Mouse (Mus musculus) right cerebral cortex, adult 2 months (tissue): ENCODE data around the gene Cog5.

ENCODE experiments used
- DNase-seq, 2 experiments: peaks; one replicate each; pipeline ENCODE4 v3.0.0; 2021 to 2022; ENCODE audit warnings: low spot score in 2 of 2

Gene Cog5

DNA sequence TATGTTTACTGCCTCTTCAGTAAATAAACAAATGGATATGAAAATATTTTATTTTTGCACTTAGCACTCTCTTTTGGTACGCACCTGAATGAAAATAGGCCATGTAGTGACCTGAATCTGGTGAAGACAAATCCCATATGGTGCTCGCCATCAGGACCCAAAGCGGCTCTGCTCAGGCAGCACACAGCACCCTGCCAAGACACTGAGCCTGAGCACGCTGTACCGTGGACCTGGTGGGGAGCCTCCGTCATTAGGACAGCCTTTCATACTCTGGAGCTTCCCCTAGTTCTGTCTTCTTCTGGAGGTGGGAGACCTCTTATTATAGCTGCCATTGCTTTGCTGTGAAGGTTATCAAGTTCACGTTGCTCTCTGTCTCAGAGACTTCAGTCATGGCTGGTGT lies 238.1 kb downstream of the Cog5 start:
- DNase-seq: no peak

GRCm38 (mm10) chr12:31895095-31895734 lies 240.5 kb downstream of the Cog5 start:
- no peak for DNase-seq

DNA sequence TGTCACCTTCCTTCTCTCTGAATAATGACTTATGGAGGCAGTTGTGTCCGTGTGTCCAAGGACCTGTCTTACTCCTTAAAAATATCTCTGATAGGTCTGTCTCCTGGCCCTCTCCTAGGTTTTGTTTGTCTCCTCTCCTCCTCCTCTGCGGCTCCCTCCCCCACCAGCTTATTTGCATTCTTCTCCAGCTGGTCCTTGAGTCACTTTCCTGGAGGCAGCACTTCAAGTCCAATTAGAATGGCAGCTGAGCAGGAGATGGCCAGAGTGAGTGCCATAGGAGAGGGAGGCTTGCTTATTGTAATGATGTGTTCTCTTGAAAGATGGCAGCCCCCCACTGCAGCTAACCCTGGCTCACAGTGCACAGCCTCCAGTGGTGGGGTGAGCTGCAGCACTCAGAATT lies 241.2 kb downstream of the Cog5 start:
- DNase-seq: peak; percentile 74 to 77

- no peak for DNase-seq
Measured at GRCm38 (mm10) chr12:31896295-31896694, 241.6 kb downstream of the Cog5 start.

- DNase-seq: peak in 1 of 2 experiments; percentile 28
Measured at GRCm38 (mm10) chr12:31896986-31897385, 242.3 kb downstream of the Cog5 start.

DNA sequence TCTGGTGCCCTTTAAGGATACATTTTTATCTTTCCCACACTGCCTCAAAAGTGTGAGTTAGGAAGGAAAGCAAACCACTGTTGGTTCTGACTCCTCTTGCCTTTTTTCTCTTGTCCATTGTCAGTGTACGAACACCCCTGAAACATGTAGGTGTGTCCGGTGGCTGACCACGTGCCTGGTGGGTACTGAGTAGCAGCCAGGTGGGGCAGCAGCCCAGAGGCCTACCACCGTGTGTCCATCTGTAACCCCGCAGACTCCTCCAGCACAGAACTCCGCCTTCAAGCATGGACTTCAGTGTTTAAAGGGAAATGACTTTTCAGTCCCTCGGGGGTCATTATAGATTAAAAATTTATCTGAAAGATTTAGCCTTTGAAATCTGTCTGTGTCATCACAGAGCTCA lies 242.8 kb downstream of the Cog5 start:
- DNase-seq: no peak

GRCm38 (mm10) chr12:31900391-31900914 lies 245.8 kb downstream of the Cog5 start:
- DNase-seq: no peak

- DNase-seq: no peak
Measured at GRCm38 (mm10) chr12:31905696-31906551, 251.3 kb downstream of the Cog5 start.

DNA sequence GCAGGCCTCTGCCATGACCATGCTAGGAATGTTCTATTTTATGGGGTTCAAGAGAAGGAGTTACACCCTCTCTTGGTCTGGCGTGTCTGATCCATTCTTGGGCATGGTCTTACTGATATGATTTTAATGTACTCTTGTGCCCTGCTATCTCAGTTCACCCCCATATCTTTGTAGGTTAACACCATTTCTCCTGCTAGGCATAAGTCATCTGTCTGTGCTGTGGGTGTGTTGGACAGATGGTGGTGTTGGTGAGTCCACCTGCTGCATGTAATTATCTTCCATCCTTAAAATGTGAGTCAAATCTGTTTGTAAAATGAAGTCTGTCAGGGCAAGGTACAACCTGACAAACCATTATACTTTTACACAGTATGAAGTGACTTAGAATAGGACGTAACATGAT lies 252.8 kb downstream of the Cog5 start:
- DNase-seq: no peak

DNA sequence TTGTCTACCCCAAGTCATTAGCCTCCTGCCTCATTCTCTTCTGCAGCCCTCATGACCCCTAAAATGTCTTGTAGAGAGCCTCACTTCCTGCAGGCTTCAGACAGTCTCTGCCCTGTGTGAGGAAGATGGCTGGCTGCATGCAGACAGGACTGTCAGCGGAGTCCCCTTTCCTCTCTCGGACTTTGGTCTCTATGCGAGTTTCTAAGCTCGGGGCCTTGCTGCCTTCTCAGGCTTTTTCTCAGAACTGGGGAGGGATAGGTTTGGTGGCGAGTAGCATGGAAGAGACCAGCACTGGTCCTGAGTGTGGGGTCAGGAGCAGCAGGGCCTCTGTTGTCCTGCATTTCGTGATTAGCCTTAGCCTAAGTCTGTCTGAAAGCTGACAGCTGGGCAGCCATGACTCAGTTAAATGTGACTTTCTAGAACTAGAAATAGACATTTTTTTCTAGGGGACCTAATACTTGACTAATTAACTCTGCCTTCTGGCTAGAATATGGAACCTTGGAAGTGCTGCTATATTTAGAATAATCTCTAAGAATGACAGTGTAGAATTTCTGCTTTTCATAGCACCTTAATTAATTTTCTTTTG lies 258.4 kb downstream of the Cog5 start:
- DNase-seq: no peak

DNA sequence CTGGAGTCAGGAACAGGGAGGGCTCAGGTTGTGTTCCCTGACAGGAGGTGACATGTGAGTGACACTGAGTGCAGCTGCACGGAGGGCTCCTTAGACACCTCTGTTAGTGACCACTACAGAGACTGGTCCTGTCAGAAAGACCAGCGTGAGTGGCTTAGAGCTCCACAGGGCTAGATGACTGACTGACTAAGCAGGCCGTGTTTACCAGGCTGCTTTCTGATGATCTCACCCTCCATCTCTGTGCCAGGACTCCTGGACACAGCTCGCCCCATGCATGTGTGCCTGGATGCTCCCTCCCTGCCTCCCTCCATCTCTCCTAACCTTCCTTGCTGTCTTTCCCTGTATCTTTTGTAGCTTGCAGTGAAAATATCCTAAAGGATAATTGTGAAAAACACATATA lies 258.9 kb downstream of the Cog5 start:
- DNase-seq: no peak

DNA sequence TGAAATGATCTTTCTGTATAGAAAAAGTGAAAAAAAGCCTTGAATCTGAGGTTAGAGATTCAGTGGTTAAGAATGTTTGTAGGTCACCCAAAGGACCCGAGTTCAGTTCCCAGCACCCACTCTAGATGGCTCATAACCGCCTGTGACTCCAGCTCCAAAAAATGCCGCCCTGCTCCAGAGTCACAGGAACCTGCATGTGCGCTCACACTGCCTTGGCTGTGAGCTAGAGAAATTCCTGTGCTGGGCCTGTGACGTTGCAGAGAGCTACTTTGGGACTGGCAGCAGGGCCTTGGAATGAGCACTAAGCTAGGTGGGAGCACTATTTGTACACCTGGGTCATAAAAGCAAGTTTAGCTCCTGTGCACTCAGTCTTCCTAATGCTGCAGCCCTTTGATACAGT lies 262.0 kb downstream of the Cog5 start:
- no peak for DNase-seq

GRCm38 (mm10) chr12:31917245-31917644 lies 262.6 kb downstream of the Cog5 start:
- DNase-seq: no peak

GRCm38 (mm10) chr12:31920464-31921405 lies 266.1 kb downstream of the Cog5 start:
- no peak for DNase-seq

- DNase-seq: no peak
Measured at GRCm38 (mm10) chr12:31924135-31924534, 269.5 kb downstream of the Cog5 start.

DNA sequence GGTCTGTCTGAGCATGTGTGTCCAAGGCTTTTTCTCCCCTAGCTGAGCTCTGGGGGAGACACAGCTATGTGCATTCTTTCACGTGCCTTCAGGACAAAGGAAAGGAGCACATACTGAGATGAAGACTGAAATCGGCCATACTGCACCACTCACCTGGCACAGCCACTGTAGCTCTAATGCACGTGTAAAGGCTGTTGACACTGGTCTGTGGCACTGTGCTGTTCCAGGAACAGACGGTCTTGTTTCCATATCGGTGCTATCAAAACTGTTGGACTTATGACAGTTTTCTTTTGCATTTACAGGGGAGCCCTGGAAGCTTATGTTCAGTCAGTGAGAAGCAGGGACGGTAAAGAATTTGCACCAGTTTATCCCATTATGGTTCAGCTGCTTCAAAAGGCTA lies 270.7 kb downstream of the Cog5 start:
- no peak for DNase-seq

GRCm38 (mm10) chr12:31926661-31927061 lies 272.0 kb downstream of the Cog5 start:
- DNase-seq: peak; percentile 78 to 80

DNA sequence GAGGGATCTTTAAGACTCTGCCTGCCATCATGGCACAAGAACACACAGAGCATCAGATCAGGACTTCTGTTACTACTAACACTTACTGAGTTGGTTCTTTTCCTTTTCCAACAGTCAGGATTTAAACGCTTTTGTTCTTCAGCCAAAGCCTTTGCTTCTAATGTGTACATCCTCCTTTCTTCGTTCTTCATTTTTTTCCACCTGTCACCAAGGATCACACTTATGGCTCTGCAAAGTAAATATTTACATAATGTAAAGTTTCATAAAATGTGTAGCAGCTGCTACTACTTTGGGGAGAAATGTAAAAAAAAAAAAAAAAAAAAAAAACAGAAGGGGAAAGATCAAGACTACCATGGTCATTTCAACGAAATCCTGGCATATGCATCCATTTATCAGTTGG lies 273.8 kb downstream of the Cog5 start:
- no peak for DNase-seq

- no peak for DNase-seq
Measured at GRCm38 (mm10) chr12:31931818-31932217, 277.1 kb downstream of the Cog5 start.

DNA sequence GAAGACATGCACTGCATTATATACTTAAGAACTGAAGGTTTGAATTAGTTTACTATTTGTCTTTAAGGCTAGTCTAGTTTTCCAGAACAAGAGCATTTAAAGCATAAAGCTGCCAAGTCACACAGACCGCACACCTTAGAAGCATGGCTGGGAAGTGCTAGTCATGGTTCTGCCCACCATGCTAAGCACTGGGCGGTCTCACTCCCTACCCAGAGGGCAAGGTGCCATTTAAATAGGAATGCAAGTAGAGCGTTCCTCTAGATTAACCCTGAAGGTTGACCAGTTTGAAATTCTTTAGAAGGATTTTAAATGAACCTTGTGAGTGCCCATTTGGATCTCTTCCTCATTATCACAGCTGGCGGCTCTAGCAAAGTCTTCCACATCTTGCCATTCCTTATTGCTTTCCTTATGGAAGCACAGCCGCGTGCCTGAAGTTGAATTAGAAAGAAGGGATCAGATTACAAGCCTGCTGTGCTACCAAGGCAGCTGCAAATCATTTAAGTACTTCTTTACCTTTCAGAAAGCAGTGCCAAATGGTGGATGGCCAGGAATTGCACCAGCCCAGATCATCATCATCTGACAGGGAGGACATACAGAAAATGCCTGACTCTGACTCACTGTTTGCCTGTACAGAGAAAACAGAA lies 282.1 kb downstream of the Cog5 start:
- DNase-seq: no peak

DNA sequence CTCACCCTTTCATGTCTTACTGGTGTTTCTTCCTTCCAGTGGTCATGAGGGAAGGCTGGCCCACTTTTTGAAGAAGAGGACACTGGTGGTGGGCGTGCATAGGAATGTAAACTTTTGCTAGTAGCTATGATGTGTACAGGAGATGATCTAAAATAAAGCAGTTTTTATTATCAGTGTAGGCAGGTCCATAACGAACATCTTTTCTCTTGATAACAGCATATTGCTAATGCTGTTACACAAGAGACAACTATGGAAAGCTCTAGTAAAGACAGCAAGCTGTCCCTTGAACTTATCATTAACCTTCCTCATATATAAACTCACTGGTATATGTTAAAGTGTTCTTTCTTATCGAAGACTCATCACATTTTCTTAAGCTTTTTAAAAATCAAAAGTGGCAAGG lies 282.9 kb downstream of the Cog5 start:
- DNase-seq: no peak
